Mouse (Mus musculus): ENCODE measurements at regions not wholly inside any gene's neighbourhood (a gene's known extent, or its start where the extent isn't known, plus 50 kb on each side); places are given as distances from the start of the nearest gene placed in this dataset.
"Not testable (repeated sequence)": the region's sequence is repeated elsewhere in the genome, so short reads cannot be mapped to it uniquely, and the experiment has no call there.

GRCm38 (mm10) chr13:61957197-61957596 lies 172.5 kb upstream of the Zfp808 start:
- ATAC-seq (replicated peaks in 1 of 2; ENCODE audit: insufficient read depth in 1 of 2, low FRiP score in 2 of 2, low TSS enrichment in 1 of 2, low read depth in 1 of 2, poor library complexity in 2 of 2, severe bottlenecking in 2 of 2) = not testable (repeated sequence)

GRCm38 (mm10) chr13:61978856-61979255 lies 150.8 kb upstream of the Zfp808 start:
- ATAC-seq (replicated peaks in 1 of 2; ENCODE audit: insufficient read depth in 1 of 2, low FRiP score in 2 of 2, low TSS enrichment in 1 of 2, low read depth in 1 of 2, poor library complexity in 2 of 2, severe bottlenecking in 2 of 2) = not testable (repeated sequence)

- ATAC-seq (replicated peaks in 1 of 2; ENCODE audit: insufficient read depth in 1 of 2, low FRiP score in 2 of 2, low TSS enrichment in 1 of 2, low read depth in 1 of 2, poor library complexity in 2 of 2, severe bottlenecking in 2 of 2) = not testable (repeated sequence)
Observed at GRCm38 (mm10) chr13:61996519-61996918, 133.2 kb upstream of the Zfp808 start.

- ATAC-seq (replicated peaks in 1 of 2; ENCODE audit: insufficient read depth in 1 of 2, low FRiP score in 2 of 2, low TSS enrichment in 1 of 2, low read depth in 1 of 2, poor library complexity in 2 of 2, severe bottlenecking in 2 of 2) = not testable (repeated sequence)
Observed at GRCm38 (mm10) chr13:61998803-61999202, 130.9 kb upstream of the Zfp808 start.

- not testable (repeated sequence) for ATAC-seq (replicated peaks in 1 of 2; ENCODE audit: insufficient read depth in 1 of 2, low FRiP score in 2 of 2, low TSS enrichment in 1 of 2, low read depth in 1 of 2, poor library complexity in 2 of 2, severe bottlenecking in 2 of 2)
Observed at GRCm38 (mm10) chr13:62007321-62007720, 122.4 kb upstream of the Zfp808 start.

GRCm38 (mm10) chr13:62015424-62016167 lies 114.1 kb upstream of the Zfp808 start:
- peak; percentile 96 to 97 for ATAC-seq (replicated peaks in 1 of 2; ENCODE audit: insufficient read depth in 1 of 2, low FRiP score in 2 of 2, low TSS enrichment in 1 of 2, low read depth in 1 of 2, poor library complexity in 2 of 2, severe bottlenecking in 2 of 2)

GRCm38 (mm10) chr13:62016168-62016502 lies 113.6 kb upstream of the Zfp808 start:
- ATAC-seq (replicated peaks in 1 of 2; ENCODE audit: insufficient read depth in 1 of 2, low FRiP score in 2 of 2, low TSS enrichment in 1 of 2, low read depth in 1 of 2, poor library complexity in 2 of 2, severe bottlenecking in 2 of 2) = peak in 1 of 2 experiments; percentile 66; a peak in 1 of 4 replicates

GRCm38 (mm10) chr13:62037646-62038045 lies 92.0 kb upstream of the Zfp808 start:
- not testable (repeated sequence) for ATAC-seq (replicated peaks in 1 of 2; ENCODE audit: insufficient read depth in 1 of 2, low FRiP score in 2 of 2, low TSS enrichment in 1 of 2, low read depth in 1 of 2, poor library complexity in 2 of 2, severe bottlenecking in 2 of 2)

GRCm38 (mm10) chr13:62077951-62078671 lies 51.6 kb upstream of the Zfp808 start:
- not testable (repeated sequence) for ATAC-seq (replicated peaks in 1 of 2; ENCODE audit: insufficient read depth in 1 of 2, low FRiP score in 2 of 2, low TSS enrichment in 1 of 2, low read depth in 1 of 2, poor library complexity in 2 of 2, severe bottlenecking in 2 of 2)

- not testable (repeated sequence) for ATAC-seq (replicated peaks in 1 of 2; ENCODE audit: insufficient read depth in 1 of 2, low FRiP score in 2 of 2, low TSS enrichment in 1 of 2, low read depth in 1 of 2, poor library complexity in 2 of 2, severe bottlenecking in 2 of 2)
Observed at GRCm38 (mm10) chr13:62078893-62079292, 50.8 kb upstream of the Zfp808 start.

Data from hematopoietic stem cell, adult 5-6 weeks (primary cell).